Mouse (Mus musculus) heart, embryonic 15.5 days (tissue): ENCODE measurements around the gene Ralbp1. TPM values are rescaled to one million over a fixed set of nuclear protein-coding genes. Genes with fewer than 3 reads are reported as not detected.
A peak's percentile ranks its signal among the peaks of the same experiment; 100 is the strongest.

Experiments
- ATAC-seq: fragments of 200-750 bp; cut with Nextera tagmentation; replicated peaks from 2 replicates; pipeline ENCODE4 v1.8.0; 2017; ENCODE audit warnings: low read depth, moderate TSS enrichment; ENCODE audit not compliant: insufficient number of reproducible peaks, insufficient read depth, low FRiP score
- H3K27ac ChIP-seq: fragments of 300-500 bp; sonication (generic); 2 replicates; pipeline ENCODE4 v1.5.1; 2015; ENCODE audit warnings: mild to moderate bottlenecking, inconsistent platforms
- H3K27me3 ChIP-seq: fragments of 300-500 bp; sonication (generic); 2 replicates; pipeline ENCODE4 v1.6.1; 2015; ENCODE audit warnings: inconsistent platforms
- H3K36me3 ChIP-seq: fragments of 300-500 bp; sonication (generic); 2 replicates; pipeline ENCODE4 v1.6.1; 2015; ENCODE audit warnings: mild to moderate bottlenecking, inconsistent platforms
- H3K4me1 ChIP-seq: fragments of 300-500 bp; sonication (generic); replicated peaks from 2 replicates; pipeline ENCODE4 v1.6.1; 2015; ENCODE audit warnings: inconsistent platforms
- H3K4me2 ChIP-seq: fragments of 300-500 bp; sonication (generic); 2 replicates; pipeline ENCODE4 v1.6.1; 2015; ENCODE audit warnings: inconsistent platforms, mild to moderate bottlenecking, moderate library complexity
- H3K4me3 ChIP-seq: fragments of 300-500 bp; sonication (generic); 2 replicates; pipeline ENCODE4 v1.5.1; 2015; ENCODE audit warnings: mild to moderate bottlenecking, inconsistent platforms
- H3K9ac ChIP-seq: fragments of 300-500 bp; sonication (generic); 2 replicates; pipeline ENCODE4 v1.6.1; 2015; ENCODE audit warnings: mild to moderate bottlenecking, inconsistent platforms
- H3K9me3 ChIP-seq: fragments of 300-500 bp; sonication (generic); replicated peaks from 2 replicates; pipeline ENCODE4 v1.6.1; 2016; ENCODE audit warnings: inconsistent platforms
- WGBS: fragments of 180-500 bp; shearing (Covaris S2); methylation state at CpG from one replicate; pipeline ENCODE4 v1.1.7; 2015; ENCODE audit warnings: mixed read lengths; 5-methylcytosine and 5-hydroxymethylcytosine counted together
- polyA plus RNA-seq: library from polyadenylated mRNA; unstranded; fragments of >200 nt; fragmentation: Nextera tagmentation; extraction: Ambion mirVana; gene quantifications from 2 replicates; pipeline ENCODE4 v1.2.1, GENCODE M21; 2015

Ralbp1 gene
- polyA plus RNA-seq, 1 experiment from 2014 or later: 51.1 TPM

DNA sequence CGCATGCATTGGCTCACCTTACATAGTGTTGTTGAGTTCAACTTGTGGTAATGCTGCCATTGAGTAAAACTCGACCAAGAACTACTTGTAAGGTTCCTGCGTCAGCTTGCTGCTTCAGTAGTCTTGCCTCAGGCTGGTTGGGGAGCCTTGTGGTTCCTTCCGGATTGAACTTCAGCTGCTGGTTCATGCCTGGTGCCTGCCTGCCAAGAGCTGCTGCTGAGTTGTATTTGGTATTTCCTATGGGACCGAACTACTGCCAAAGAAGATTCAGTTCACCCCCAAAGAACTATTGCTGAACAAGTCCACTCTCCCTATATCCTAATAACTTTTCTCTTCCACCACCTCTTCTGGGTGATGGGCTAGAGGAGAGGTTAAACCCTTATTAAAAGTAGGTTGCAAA, 3.9 kb upstream of the Ralbp1 start:
- Histone ChIP-seq H3K36me3 (no peaks in the 10 kb centered on the region), H3K4me1 (peaks cover 9% of the 10 kb centered on the region; the same call in 1 of the 2 replicates), H3K4me2 (no peak overlapping the region), H3K9ac (no peak overlapping the region), H3K4me3 (no peak overlapping the region), H3K9me3 (no peaks in the 10 kb centered on the region), H3K27me3 (no peaks in the 10 kb centered on the region), H3K27ac (no peak overlapping the region)
- ATAC-seq: no peak
- WGBS: 78% methylated on average over 5 of the region's 5 CpGs

DNA sequence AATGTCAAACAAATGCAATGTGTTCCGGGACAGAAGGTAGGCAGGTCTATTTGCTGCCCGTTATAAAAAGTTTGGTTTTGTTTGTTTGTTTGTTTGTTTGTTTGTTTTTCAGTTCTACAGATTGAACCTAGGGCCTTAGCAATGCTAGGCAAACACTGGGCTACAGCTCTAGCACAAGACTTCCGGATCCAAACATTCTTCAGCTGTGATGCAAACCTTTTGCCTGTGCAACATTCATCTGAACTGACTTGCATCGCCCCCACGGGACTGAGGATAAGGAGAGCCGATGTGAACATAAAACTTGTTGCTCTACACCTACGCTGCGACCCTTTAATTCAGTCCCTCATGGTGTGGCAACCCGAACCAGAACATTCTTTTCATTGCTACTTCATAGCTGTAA, 973 bp upstream of the Ralbp1 start:
- no peaks in the 10 kb centered on the region for H3K36me3 ChIP-seq
- H3K4me1 ChIP-seq: peaks cover 25% of the 10 kb centered on the region
- H3K9ac ChIP-seq: no peak overlapping the region
- 47% methylated on average over 9 of the region's 9 CpGs for WGBS
- peak overlapping the region; percentile 93 for H3K4me2 ChIP-seq
- no peaks in the 10 kb centered on the region for H3K9me3 ChIP-seq
- H3K27me3 ChIP-seq: no peaks in the 10 kb centered on the region
- ATAC-seq: no peak
- peak overlapping the region; percentile 89 for H3K4me3 ChIP-seq
- H3K27ac ChIP-seq: peak overlapping the region; percentile 98

DNA sequence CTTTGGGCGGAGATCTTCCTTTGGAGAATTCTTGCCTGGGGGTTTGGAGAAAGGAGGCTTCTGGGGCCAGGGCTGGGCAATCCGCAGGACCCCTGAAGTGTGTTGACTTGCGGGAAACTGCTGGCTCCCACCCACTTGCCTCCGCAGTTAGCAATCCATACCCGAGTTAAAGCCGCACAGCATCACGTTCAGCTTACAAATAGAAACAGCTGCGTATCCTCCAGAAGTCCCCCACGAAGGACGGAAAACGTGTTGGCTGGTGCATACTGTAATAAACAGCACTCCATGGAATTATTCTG, 251 bp downstream of the Ralbp1 start:
- 0% methylated on average over 11 of the region's 11 CpGs for WGBS

DNA sequence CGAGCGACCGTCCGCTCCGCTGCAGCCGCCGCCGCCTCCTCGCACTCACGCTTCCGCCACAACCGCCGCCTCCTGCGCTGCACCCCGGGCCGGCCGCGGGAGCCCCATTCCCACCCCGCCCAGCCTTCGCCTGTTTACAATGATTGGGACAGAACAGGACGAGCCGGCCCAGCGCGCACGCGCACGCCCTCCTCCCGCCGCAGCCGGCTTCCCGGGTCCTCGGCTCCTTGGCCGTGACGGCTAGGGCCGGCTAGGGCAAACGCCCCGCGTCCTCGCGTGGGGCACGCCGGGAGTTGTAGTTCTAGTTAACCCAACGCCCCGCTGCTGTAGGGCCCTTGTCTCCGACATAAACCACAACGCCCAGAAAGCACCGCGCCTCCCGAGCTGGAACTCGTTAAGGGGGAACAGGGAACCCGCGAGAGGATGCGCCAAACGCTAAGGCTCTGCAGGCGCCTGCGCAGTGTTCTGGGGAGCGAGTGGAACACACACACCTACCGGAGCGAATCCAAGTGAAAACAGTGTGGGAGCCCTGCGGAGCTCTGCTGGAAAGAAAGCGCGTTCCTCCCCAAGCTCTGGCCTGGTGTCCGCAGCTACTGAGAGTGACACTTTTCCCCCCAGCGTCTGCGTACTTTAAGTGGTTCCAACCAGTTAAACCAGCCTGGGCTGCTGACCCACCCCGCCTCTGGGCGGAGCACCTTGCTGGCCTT, 754 bp downstream of the Ralbp1 start:
- H3K36me3 ChIP-seq: no peaks in the 10 kb centered on the region
- ATAC-seq: peak; percentile 98
- H3K4me1 ChIP-seq: peaks cover 31% of the 10 kb centered on the region
- H3K27me3 ChIP-seq: no peaks in the 10 kb centered on the region
- H3K9ac ChIP-seq: peak overlapping the region; percentile 82
- H3K4me2 ChIP-seq: peak overlapping the region; percentile 93
- peak overlapping the region; percentile 98 for H3K27ac ChIP-seq
- peak overlapping the region; percentile 89 for H3K4me3 ChIP-seq
- no peaks in the 10 kb centered on the region for H3K9me3 ChIP-seq
- under 1% methylated on average over 57 of the region's 67 CpGs for WGBS

More for the DNA sequence above, 251 bp downstream of the Ralbp1 start:
- H3K4me1 ChIP-seq: peaks cover 31% of the 10 kb centered on the region
- H3K9me3 ChIP-seq: no peaks in the 10 kb centered on the region
- H3K36me3 ChIP-seq: no peaks in the 10 kb centered on the region
- peak overlapping the region; percentile 93 for H3K4me2 ChIP-seq
- peak overlapping the region; percentile 89 for H3K4me3 ChIP-seq
- no peak for ATAC-seq
- peak overlapping the region; percentile 98 for H3K27ac ChIP-seq
- H3K27me3 ChIP-seq: no peaks in the 10 kb centered on the region
- peak overlapping the region; percentile 72 for H3K9ac ChIP-seq

DNA sequence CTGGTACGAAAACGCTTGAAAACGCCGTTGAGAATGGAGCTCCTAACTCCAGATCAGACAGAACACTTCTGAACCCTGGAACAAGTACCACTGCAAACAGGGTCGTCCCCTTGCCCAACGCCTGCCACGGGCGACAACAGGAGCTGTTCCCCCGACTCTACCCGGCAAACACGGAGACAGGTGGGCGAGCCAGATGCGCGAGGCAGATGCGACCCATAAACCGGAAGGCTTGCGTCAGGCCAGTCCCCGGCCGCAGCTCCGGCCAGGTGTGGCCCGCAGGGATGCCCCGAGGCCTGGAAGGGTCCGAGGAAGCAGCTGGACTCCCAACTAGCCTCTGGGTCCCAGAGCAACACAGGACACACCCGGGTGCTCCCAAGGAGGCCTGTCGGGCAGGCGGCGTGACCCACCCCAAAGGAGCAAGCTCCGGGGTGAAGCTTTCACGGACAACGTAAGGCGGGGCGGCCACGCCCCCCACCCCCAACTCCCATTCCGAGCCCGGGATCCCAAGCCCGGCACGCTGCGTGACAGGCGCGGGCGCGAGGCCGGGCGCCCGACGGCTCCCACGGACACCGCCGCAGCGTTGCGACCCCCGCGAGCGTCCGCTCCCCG, 1.4 kb downstream of the Ralbp1 start:
- Histone ChIP-seq H3K9ac (peak overlapping the region; percentile 82), H3K4me3 (peak overlapping the region; percentile 89), H3K36me3 (no peaks in the 10 kb centered on the region), H3K9me3 (no peaks in the 10 kb centered on the region), H3K4me1 (peaks cover 31% of the 10 kb centered on the region), H3K27me3 (no peaks in the 10 kb centered on the region), H3K27ac (peak overlapping the region; percentile 98), H3K4me2 (peak overlapping the region; percentile 93)
- ATAC-seq: peak; percentile 12
- WGBS: under 1% methylated on average over 52 of the region's 56 CpGs

DNA sequence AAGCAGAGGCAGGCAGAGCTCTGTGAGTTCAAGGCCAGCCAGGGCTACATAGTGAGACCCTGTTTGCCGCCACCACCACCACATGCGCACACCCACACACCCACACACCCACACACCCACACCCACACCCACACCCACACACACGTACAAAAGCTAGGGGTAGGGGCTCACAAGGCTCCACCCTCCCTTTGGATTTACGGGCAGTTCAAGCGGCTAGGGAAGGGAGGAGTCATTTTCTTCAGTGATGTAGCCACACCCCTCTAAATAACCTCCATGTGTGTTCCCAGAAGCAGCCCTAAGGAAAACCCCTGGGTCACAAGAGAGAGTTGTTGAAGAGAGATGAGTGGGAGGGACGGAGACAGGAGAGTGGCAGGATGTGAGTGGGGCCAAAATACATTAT, 8.6 kb downstream of the Ralbp1 start:
- H3K27ac ChIP-seq: no peak overlapping the region
- H3K9ac ChIP-seq: no peak overlapping the region
- no peak overlapping the region for H3K4me3 ChIP-seq
- WGBS: 68% methylated on average over 6 of the region's 6 CpGs
- H3K4me2 ChIP-seq: no peak overlapping the region
- H3K36me3 ChIP-seq: no peaks in the 10 kb centered on the region
- no peaks in the 10 kb centered on the region for H3K27me3 ChIP-seq
- peaks cover 14% of the 10 kb centered on the region for H3K4me1 ChIP-seq
- H3K9me3 ChIP-seq: no peaks in the 10 kb centered on the region
- no peak for ATAC-seq

DNA sequence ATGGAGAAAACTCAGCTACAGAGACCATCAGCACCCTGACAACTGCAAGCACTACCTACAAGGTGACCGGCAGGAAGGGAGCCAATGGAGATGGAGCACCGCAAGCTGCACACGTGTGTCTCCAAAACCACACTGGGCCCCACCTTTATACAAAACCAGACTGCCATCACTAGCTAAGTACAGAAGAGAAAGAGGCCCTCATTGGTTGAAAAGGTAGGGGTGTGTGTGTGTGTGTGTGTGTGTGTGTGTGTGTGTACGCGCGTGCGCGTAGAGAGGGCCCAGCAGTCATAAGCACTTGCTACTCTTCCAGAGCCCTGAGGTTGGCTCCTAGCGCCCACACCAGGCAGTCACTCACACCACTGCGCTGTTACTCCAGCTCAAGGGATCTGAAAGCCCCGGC, 11.8 kb downstream of the Ralbp1 start:
- no peak overlapping the region for H3K4me2 ChIP-seq
- ATAC-seq: no peak
- no peak overlapping the region for H3K9ac ChIP-seq
- H3K27ac ChIP-seq: no peak overlapping the region
- peaks cover 14% of the 10 kb centered on the region for H3K4me1 ChIP-seq
- no peaks in the 10 kb centered on the region for H3K27me3 ChIP-seq
- 92% methylated on average over 11 of the region's 11 CpGs for WGBS
- no peak overlapping the region for H3K4me3 ChIP-seq
- H3K36me3 ChIP-seq: no peaks in the 10 kb centered on the region
- no peaks in the 10 kb centered on the region for H3K9me3 ChIP-seq

DNA sequence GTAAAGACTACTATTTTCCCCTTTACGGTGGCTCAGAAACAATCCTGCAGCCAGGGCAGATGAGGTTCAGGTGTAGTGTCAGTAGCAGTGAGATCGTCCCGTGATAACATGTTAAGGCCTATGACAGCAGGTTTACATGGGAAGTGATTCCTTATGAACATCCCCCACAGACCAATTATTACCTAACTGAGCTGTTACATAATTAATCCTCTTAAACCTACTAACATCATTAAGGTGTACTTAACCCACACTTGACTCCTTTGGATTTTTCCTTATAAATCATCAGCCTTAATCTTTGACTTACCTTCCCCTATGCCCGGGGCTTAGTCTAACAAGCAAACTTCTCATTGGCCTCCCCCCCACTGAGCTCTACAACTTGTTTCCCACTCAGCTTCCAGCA, 12.4 kb downstream of the Ralbp1 start:
- H3K36me3 ChIP-seq: no peaks in the 10 kb centered on the region
- 85% methylated on average over 4 of the region's 4 CpGs for WGBS
- no peaks in the 10 kb centered on the region for H3K27me3 ChIP-seq
- no peak overlapping the region for H3K4me3 ChIP-seq
- H3K4me2 ChIP-seq: no peak overlapping the region
- ATAC-seq: no peak
- H3K4me1 ChIP-seq: peaks cover 14% of the 10 kb centered on the region
- H3K27ac ChIP-seq: no peak overlapping the region
- no peak overlapping the region for H3K9ac ChIP-seq
- H3K9me3 ChIP-seq: no peaks in the 10 kb centered on the region

DNA sequence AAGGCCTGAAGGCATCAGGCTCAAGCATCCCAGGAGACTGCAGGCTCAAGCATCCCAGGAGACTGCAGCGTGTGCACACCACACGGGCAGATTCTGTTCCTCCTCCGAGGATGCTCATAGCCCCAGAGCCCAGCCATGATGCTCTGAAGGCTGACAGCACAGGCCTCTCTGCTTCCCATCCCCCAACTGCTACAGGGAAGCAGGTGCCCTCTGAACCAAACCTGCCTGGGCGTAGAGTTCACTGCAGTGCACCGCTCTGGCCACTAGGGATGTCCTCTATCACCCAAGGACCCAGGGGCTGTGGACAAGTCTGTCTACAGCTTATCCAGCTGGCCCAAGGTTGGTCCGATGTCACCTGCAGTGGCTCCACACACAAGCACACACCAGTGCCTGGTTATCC, 12.9 kb downstream of the Ralbp1 start:
- Histone ChIP-seq H3K9me3 (no peaks in the 10 kb centered on the region), H3K4me3 (no peak overlapping the region), H3K36me3 (no peaks in the 10 kb centered on the region), H3K9ac (no peak overlapping the region), H3K4me1 (peaks cover 14% of the 10 kb centered on the region), H3K27me3 (no peaks in the 10 kb centered on the region), H3K4me2 (no peak overlapping the region), H3K27ac (no peak overlapping the region)
- WGBS: 50% methylated on average over 6 of the region's 6 CpGs
- ATAC-seq: no peak

DNA sequence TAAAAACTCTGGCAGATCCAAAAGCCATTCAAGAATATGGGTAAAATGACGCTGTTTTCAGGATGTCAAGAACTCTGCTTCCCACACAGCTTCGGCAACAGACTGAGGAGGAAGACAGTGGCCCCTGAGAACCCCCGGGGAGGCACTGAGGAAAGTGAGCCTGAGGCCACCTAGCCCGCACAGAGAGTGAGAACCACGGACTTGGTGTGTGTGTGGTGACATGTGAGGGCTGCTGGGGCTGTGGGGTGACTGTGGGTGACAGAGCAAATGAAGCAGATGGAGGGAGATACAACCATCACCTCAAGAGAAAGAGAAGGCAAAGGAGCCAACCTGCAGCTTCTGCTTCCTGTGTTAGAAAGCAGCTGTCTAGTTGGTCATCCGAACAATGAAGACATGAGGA, 13.5 kb downstream of the Ralbp1 start:
- H3K4me2 ChIP-seq: no peak overlapping the region
- H3K27me3 ChIP-seq: no peaks in the 10 kb centered on the region
- peak overlapping the region; percentile 58 for H3K27ac ChIP-seq
- H3K9me3 ChIP-seq: no peaks in the 10 kb centered on the region
- peaks cover 14% of the 10 kb centered on the region for H3K4me1 ChIP-seq
- H3K36me3 ChIP-seq: no peaks in the 10 kb centered on the region
- 48% methylated on average over 6 of the region's 6 CpGs for WGBS
- H3K4me3 ChIP-seq: no peak overlapping the region
- no peak for ATAC-seq
- no peak overlapping the region for H3K9ac ChIP-seq

DNA sequence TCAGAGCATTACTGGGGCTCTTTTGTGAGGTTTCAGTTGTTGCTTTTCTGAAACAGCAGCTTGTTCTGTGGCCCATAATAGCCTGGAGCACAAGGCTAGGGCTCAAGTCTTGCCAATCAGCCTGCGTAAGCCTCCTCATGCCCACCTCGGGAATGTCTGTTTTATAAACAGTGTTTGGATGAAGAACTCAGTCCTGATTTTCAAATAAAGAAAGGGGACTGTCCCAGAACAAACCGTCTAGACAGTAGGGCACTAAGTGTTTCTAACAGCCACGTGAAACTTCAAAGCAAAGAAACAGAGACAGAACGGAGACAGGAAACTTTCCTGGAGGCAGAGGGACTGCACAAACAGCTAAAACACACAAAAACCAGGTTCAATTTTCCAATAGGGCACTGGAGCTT, 14.0 kb downstream of the Ralbp1 start:
- H3K9ac ChIP-seq: no peak overlapping the region
- H3K27ac ChIP-seq: peak overlapping the region; percentile 58; the same call in 1 of the 2 replicates
- H3K36me3 ChIP-seq: no peaks in the 10 kb centered on the region
- no peak overlapping the region for H3K4me2 ChIP-seq
- no peak overlapping the region for H3K4me3 ChIP-seq
- WGBS: 41% methylated on average over 5 of the region's 5 CpGs
- H3K4me1 ChIP-seq: peaks cover 14% of the 10 kb centered on the region
- H3K9me3 ChIP-seq: no peaks in the 10 kb centered on the region
- no peak for ATAC-seq
- no peaks in the 10 kb centered on the region for H3K27me3 ChIP-seq

DNA sequence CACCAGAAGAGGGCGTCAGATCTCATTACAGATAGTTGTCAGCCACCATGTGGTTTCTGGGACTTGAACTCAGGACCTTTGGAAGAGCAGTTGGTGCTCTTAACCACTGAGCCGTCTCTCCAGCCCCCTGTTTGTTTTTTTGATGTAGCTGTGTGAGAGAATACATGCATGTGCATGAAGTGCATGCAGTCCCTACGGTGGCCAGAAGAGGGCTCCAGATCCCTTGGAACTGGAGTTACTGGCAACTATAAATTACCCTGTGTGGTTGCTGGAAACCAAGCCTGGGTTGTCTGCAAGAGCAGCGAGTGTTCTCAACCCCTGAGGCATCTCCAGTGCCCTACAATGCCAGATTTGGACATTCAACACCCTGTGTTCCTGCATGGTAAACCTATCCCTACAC, 15.5 kb downstream of the Ralbp1 start:
- Histone ChIP-seq H3K9me3 (no peaks in the 10 kb centered on the region), H3K4me2 (no peak overlapping the region), H3K27me3 (no peaks in the 10 kb centered on the region), H3K4me3 (no peak overlapping the region), H3K4me1 (peaks cover 14% of the 10 kb centered on the region), H3K27ac (no peak overlapping the region), H3K9ac (no peak overlapping the region), H3K36me3 (no peaks in the 10 kb centered on the region)
- 45% methylated on average over 4 of the region's 4 CpGs for WGBS
- ATAC-seq: no peak
